8 mouse cellular contexts compared by ENCODE assay signal in the genomic region with DNA sequence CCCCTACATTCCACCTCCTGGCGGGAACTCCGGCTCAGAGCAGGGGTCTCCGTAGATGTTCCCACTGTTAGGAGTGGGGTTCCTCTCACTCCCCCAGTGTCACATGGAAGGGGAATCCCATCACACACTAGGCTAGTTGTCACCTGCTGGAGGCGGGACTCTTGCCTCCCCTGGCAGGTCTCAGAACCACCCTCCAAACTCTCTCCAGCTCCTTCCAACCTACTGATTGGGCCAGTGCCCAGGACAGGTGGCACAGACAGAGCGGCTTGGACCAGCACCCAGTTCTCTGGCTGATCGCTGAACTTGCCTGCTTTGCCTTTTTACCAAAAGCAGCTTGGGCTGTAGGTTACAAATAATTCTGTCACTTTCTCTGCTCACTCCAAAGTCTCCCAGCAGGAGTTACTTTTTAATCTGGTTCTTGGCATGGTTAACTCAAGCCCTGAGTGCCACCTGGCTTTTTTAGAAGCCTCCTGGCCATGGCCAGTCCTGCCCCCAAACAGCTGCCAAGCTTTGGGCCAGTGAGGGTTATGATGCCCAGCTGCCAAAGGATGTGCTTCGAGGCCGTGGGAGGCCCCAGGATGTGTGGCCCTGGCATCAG. TPM values are rescaled to one million over a fixed set of nuclear protein-coding genes. Genes with fewer than 3 reads are reported as not detected.
DNase-seq lines count a peak whose midpoint lies in the region; ATAC-seq and TF ChIP-seq lines count a peak whose summit lies in the region.

No protein-coding gene starts in this region.

- H3K27ac ChIP-seq in forebrain, postnatal 0 days (ENCODE audit: low read depth, low read length) = peak overlapping the region; percentile 70

- WGBS in forebrain, postnatal 0 days = 14% methylated on average over 8 of the region's 8 CpGs

- no peak for TF ChIP-seq CTCF in brain, embryonic 14.5 days (IDR thresholded peaks at IDR 0.05; ENCODE audit: borderline replicate concordance, extremely low read depth, insufficient read depth, insufficient read length)
- 0 out of 2 replicates have a peak, but pooled peaks have one; percentile 1 for TF ChIP-seq CTCF in forebrain, postnatal 0 days (IDR thresholded peaks at IDR 0.05; ENCODE audit: low read depth)

- peak overlapping the region; percentile 66 for H3K4me3 ChIP-seq in forebrain, postnatal 0 days (ENCODE audit: low read depth, low read length)

- H3K27me3 ChIP-seq in forebrain, postnatal 0 days (ENCODE audit: insufficient read depth, low read length) = no peaks in the 10 kb centered on the region

- intact Hi-C loops in heart, postnatal 25 days (cut with DNase I) = no loop called here

- H3K9me3 ChIP-seq in forebrain, postnatal 0 days (ENCODE audit: low read length) = no peaks in the 10 kb centered on the region

- H3K4me1 ChIP-seq in forebrain, postnatal 0 days (ENCODE audit: insufficient read depth) = 0 out of 2 replicates have a peak, but pooled peaks cover 12% of the 10 kb centered on the region

- peak overlapping the region; percentile 84 for H3K9ac ChIP-seq in forebrain, postnatal 0 days

- no peaks in the 10 kb centered on the region for H3K36me3 ChIP-seq in forebrain, postnatal 0 days (ENCODE audit: insufficient read depth)

- peak; percentile 65 for ATAC-seq in forebrain, postnatal 0 days

- TF ChIP-seq POLR2A in brain, embryonic 14.5 days (IDR thresholded peaks at IDR 0.05; ENCODE audit: borderline replicate concordance, extremely low read depth, insufficient read depth, insufficient read length, poor library complexity, severe bottlenecking) = no peak

- DNase-seq in heart, adult 11 months = peak; percentile 93
- no peak for DNase-seq in heart, postnatal 25 days (ENCODE audit: low spot score)
- DNase-seq in brain, embryonic 14.5 days (ENCODE audit: low read depth) = peak; percentile 55
- peak; percentile 68 for DNase-seq in forebrain, postnatal 0 days
- peak; percentile 60 for DNase-seq in kidney, postnatal 10 days
- DNase-seq in lung, postnatal 36 days = peak; percentile 58
- peak; percentile 14 to 26 for DNase-seq in thymus, postnatal 36 days
- DNase-seq in gastrocnemius, adult 18-20 months (ENCODE audit: low spot score) = no peak

- H3K4me2 ChIP-seq in forebrain, postnatal 0 days (ENCODE audit: low read depth) = peak overlapping the region; percentile 78

RNA-seq across cellular contexts. Expression of gene Mcf2l, which starts 0.7 kb away (rescaled TPM):
- total RNA-seq in heart, postnatal 25 days (2021) = 10 to 100 TPM; 44.7 to 69.4 TPM
- 114 and 189 TPM in 2 replicates for polyA plus RNA-seq in brain, embryonic 14.5 days (2012; rRNA removed)
- 371 and 376 TPM in 2 replicates for total RNA-seq in forebrain, postnatal 0 days (2014; rRNA removed)
- polyA plus RNA-seq in forebrain, postnatal 0 days (2015; fragmentation: Nextera tagmentation; extraction: Ambion mirVana) = 89.6 and 118 TPM in 2 replicates
- total RNA-seq in gastrocnemius, adult 18-20 months (2021) = 10 to 100 TPM; 21.3 to 32.8 TPM

Comparison
In these comparisons a context has a peak if more than half of its experiments do, and no peak if none do; other contexts are left out.
1. DNase-seq: peak in heart, adult 11 months (single experiment), brain, embryonic 14.5 days (single experiment), forebrain, postnatal 0 days (single experiment), kidney, postnatal 10 days (single experiment), lung, postnatal 36 days (single experiment) and thymus, postnatal 36 days (2 of 2); none in heart, postnatal 25 days (single experiment) and gastrocnemius, adult 18-20 months (single experiment).